Mouse (Mus musculus): ENCODE results near the gene Cryaa. TPM values are rescaled to one million over a fixed set of nuclear protein-coding genes. Genes with fewer than 3 reads are reported as not detected.

The Cryaa gene
- polyA plus RNA-seq, 1 experiment from 2014 or later, result not detected

GRCm38 (mm10) chr17:31713709-31714108, 36.1 kb downstream of the Cryaa start:
- Histone ChIP-seq H3K9me3 (ENCODE audit: control insufficient read depth, low read length) (no peaks in the 10 kb centered on the region), H3K36me3 (ENCODE audit: control insufficient read depth, insufficient read depth, low read length) (no peaks in the 10 kb centered on the region), H3K27ac (replicated peaks in 1 of 2; ENCODE audit: control insufficient read depth in 1 of 2, insufficient read depth in 1 of 2, low read depth in 2 of 2, low read length in 2 of 2) (no peak overlapping the region), H3K27me3 (ENCODE audit: control insufficient read depth, insufficient read depth, low read length) (no peaks in the 10 kb centered on the region), H3K4me1 (ENCODE audit: control insufficient read depth in 2 of 2, insufficient read depth in 2 of 2, low read length in 2 of 2) (no peaks in the 10 kb centered on the region), H3K4me3 (ENCODE audit: control insufficient read depth in 1 of 2, insufficient read depth in 1 of 2, low read depth in 1 of 2, low read length in 2 of 2) (no peak overlapping the region), H3K4me2 (ENCODE audit: low read length) (no peak overlapping the region), H3K9ac (ENCODE audit: low read length) (no peak overlapping the region)
- no peak for ATAC-seq (ENCODE audit: insufficient number of reproducible peaks, insufficient read depth, low FRiP score, low read depth)
- WGBS, result 80% methylated on average over 9 of the region's 9 CpGs

DNA sequence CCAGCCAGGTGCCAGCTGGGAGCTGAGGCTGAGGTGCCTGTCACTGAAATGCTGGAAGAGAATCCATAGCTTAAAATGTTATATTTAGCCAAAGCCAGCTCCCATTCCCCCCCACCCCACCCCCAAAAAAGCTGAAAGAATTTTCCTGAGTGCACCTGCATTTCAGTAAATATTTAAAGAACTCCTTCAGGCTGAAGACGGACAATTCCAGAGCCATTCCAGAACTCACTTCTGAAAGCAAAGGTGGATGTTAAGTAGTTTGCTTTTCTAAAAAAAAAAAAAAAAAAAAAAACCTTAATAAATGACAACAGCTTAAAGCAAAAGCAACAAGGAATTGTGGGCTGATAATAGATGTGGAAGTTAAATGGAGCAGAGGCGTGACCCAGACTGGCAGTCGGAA, 36.5 kb downstream of the Cryaa start:
- Histone ChIP-seq H3K4me3 (ENCODE audit: control insufficient read depth in 1 of 2, insufficient read depth in 1 of 2, low read depth in 1 of 2, low read length in 2 of 2) (no peak overlapping the region), H3K36me3 (ENCODE audit: control insufficient read depth, insufficient read depth, low read length) (no peaks in the 10 kb centered on the region), H3K4me1 (ENCODE audit: control insufficient read depth in 2 of 2, insufficient read depth in 2 of 2, low read length in 2 of 2) (no peaks in the 10 kb centered on the region), H3K27ac (replicated peaks in 1 of 2; ENCODE audit: control insufficient read depth in 1 of 2, insufficient read depth in 1 of 2, low read depth in 2 of 2, low read length in 2 of 2) (no peak overlapping the region), H3K4me2 (ENCODE audit: low read length) (no peak overlapping the region), H3K27me3 (ENCODE audit: control insufficient read depth, insufficient read depth, low read length) (no peaks in the 10 kb centered on the region), H3K9me3 (ENCODE audit: control insufficient read depth, low read length) (no peaks in the 10 kb centered on the region), H3K9ac (ENCODE audit: low read length) (no peak overlapping the region)
- no peak for ATAC-seq (ENCODE audit: insufficient number of reproducible peaks, insufficient read depth, low FRiP score, low read depth)
- WGBS, result 78% methylated on average over 3 of the region's 3 CpGs

DNA sequence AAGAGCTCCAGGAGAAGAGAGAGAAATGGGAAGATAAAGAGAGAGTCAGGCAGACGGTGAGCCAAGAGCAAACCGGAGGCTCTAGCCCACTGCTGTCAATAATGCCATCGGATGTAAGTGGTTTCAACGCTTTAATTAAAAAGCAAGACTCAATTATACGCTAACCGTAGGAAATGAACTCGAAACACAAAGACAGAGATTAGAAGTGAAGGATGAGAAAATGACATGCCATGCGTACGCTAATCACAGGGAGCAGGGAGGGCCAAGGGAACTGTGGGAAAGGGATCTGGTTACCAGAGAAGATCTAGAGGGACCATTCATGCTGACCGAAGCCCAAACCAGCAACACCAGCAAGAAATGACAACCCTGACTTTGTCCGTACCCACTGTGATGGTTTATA, 37.4 kb downstream of the Cryaa start:
- Histone ChIP-seq H3K36me3 (ENCODE audit: control insufficient read depth, insufficient read depth, low read length) (no peaks in the 10 kb centered on the region), H3K27ac (replicated peaks in 1 of 2; ENCODE audit: control insufficient read depth in 1 of 2, insufficient read depth in 1 of 2, low read depth in 2 of 2, low read length in 2 of 2) (no peak overlapping the region)
- WGBS, result 88% methylated on average over 11 of the region's 11 CpGs

DNA sequence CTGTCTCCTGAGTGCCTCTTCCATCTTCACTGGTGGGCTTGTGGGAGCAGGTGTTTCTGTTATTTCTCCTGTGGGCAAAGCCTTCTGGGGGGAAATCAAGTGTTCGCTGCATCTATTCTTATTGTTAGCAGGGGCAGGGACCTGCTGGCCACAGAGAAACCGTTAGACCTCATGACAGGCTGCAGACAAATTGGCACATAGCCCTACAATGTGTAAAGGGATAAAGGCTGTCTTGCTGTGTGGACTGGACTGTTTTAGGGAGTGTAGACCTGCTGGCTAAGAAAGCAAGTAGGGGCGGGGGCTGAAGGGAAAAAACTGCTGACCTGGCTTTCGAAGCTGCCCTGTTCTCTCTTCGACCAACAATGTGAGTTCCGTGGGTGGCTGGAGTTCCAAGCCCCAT, 44.0 kb downstream of the Cryaa start:
- H3K9ac ChIP-seq (ENCODE audit: low read length), result no peak overlapping the region
- no peaks in the 10 kb centered on the region for H3K27me3 ChIP-seq (ENCODE audit: control insufficient read depth, insufficient read depth, low read length)
- no peaks in the 10 kb centered on the region for H3K36me3 ChIP-seq (ENCODE audit: control insufficient read depth, insufficient read depth, low read length)
- H3K4me2 ChIP-seq (ENCODE audit: low read length), result no peak overlapping the region
- H3K4me1 ChIP-seq (ENCODE audit: control insufficient read depth in 2 of 2, insufficient read depth in 2 of 2, low read length in 2 of 2), result peaks cover 5 to 8% of the 10 kb centered on the region in 2 experiments
- H3K27ac ChIP-seq (replicated peaks in 1 of 2; ENCODE audit: control insufficient read depth in 1 of 2, insufficient read depth in 1 of 2, low read depth in 2 of 2, low read length in 2 of 2), result no peak overlapping the region
- H3K9me3 ChIP-seq (ENCODE audit: control insufficient read depth, low read length), result no peaks in the 10 kb centered on the region
- 76% methylated on average over 6 of the region's 6 CpGs for WGBS
- H3K4me3 ChIP-seq (ENCODE audit: control insufficient read depth in 1 of 2, insufficient read depth in 1 of 2, low read depth in 1 of 2, low read length in 2 of 2), result no peak overlapping the region
- ATAC-seq (ENCODE audit: insufficient number of reproducible peaks, insufficient read depth, low FRiP score, low read depth), result no peak

More for the DNA sequence above, 37.4 kb downstream of the Cryaa start:
- ATAC-seq (ENCODE audit: insufficient number of reproducible peaks, insufficient read depth, low FRiP score, low read depth), result no peak
- Histone ChIP-seq H3K27me3 (ENCODE audit: control insufficient read depth, insufficient read depth, low read length) (no peaks in the 10 kb centered on the region), H3K9ac (ENCODE audit: low read length) (no peak overlapping the region), H3K4me3 (ENCODE audit: control insufficient read depth in 1 of 2, insufficient read depth in 1 of 2, low read depth in 1 of 2, low read length in 2 of 2) (no peak overlapping the region), H3K4me2 (ENCODE audit: low read length) (no peak overlapping the region), H3K4me1 (ENCODE audit: control insufficient read depth in 2 of 2, insufficient read depth in 2 of 2, low read length in 2 of 2) (no peaks in the 10 kb centered on the region), H3K9me3 (ENCODE audit: control insufficient read depth, low read length) (no peaks in the 10 kb centered on the region)

GRCm38 (mm10) chr17:31725366-31725765, 47.8 kb downstream of the Cryaa start:
- H3K27me3 ChIP-seq (ENCODE audit: control insufficient read depth, insufficient read depth, low read length), result no peaks in the 10 kb centered on the region
- H3K4me2 ChIP-seq (ENCODE audit: low read length), result no peak overlapping the region
- peaks cover 33 to 35% of the 10 kb centered on the region in 2 experiments for H3K4me1 ChIP-seq (ENCODE audit: control insufficient read depth in 2 of 2, insufficient read depth in 2 of 2, low read length in 2 of 2)
- no peak overlapping the region for H3K27ac ChIP-seq (replicated peaks in 1 of 2; ENCODE audit: control insufficient read depth in 1 of 2, insufficient read depth in 1 of 2, low read depth in 2 of 2, low read length in 2 of 2)
- no peaks in the 10 kb centered on the region for H3K36me3 ChIP-seq (ENCODE audit: control insufficient read depth, insufficient read depth, low read length)
- WGBS, result 33% methylated on average over 6 of the region's 6 CpGs
- no peaks in the 10 kb centered on the region for H3K9me3 ChIP-seq (ENCODE audit: control insufficient read depth, low read length)
- H3K4me3 ChIP-seq (ENCODE audit: control insufficient read depth in 1 of 2, insufficient read depth in 1 of 2, low read depth in 1 of 2, low read length in 2 of 2), result no peak overlapping the region
- no peak for ATAC-seq (ENCODE audit: insufficient number of reproducible peaks, insufficient read depth, low FRiP score, low read depth)
- no peak overlapping the region for H3K9ac ChIP-seq (ENCODE audit: low read length)

DNA sequence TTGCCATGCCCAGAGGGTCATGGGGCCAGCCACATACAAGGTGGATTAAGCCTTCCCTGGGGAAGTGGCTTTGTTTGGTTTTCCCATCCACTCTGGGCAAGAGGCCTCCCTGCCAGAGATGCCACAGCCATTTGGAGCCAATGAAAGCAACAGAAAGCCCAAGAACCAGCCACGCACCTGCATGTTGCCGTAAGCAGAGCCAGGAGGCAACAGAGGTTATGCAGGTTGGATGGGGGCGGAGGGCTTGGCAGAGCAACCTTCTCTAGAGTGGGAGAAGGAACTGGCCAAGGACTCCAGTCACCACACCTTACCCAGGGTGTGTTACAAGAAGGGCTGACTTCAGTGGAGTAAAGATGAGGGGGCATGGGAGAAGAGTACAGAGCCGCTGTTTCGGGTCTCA, 48.6 kb downstream of the Cryaa start:
- no peaks in the 10 kb centered on the region for H3K9me3 ChIP-seq (ENCODE audit: control insufficient read depth, low read length)

DNA sequence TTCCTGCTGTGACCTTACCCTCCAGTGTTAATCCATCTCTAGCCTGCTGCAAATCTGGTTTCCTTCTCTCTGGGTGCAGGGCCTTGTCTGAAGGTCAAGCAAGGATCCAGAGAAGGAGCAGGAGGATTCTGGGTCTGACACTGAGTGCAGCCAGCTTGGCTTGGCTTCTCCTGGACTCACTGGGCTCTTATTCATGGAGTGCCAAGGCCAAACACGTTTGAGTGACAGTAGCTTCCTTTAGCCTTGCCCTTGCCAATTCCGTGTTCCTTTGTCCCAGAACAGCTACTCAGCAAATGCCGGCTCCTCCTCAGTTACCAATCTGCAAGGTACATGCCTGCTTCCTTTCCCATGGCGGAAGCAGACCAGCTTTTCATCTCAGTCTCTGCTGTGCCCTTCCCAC, 49.6 kb downstream of the Cryaa start:
- no peak for ATAC-seq (ENCODE audit: insufficient number of reproducible peaks, insufficient read depth, low FRiP score, low read depth)
- WGBS, result 49% methylated on average over 4 of the region's 4 CpGs

More for the DNA sequence above, 48.6 kb downstream of the Cryaa start:
- H3K27ac ChIP-seq (replicated peaks in 1 of 2; ENCODE audit: control insufficient read depth in 1 of 2, insufficient read depth in 1 of 2, low read depth in 2 of 2, low read length in 2 of 2), result no peak overlapping the region
- 96% methylated on average over 5 of the region's 5 CpGs for WGBS
- peaks cover 41 to 42% of the 10 kb centered on the region in 2 experiments for H3K4me1 ChIP-seq (ENCODE audit: control insufficient read depth in 2 of 2, insufficient read depth in 2 of 2, low read length in 2 of 2)
- no peaks in the 10 kb centered on the region for H3K27me3 ChIP-seq (ENCODE audit: control insufficient read depth, insufficient read depth, low read length)
- no peak overlapping the region for H3K4me3 ChIP-seq (ENCODE audit: control insufficient read depth in 1 of 2, insufficient read depth in 1 of 2, low read depth in 1 of 2, low read length in 2 of 2)
- H3K4me2 ChIP-seq (ENCODE audit: low read length), result no peak overlapping the region
- H3K36me3 ChIP-seq (ENCODE audit: control insufficient read depth, insufficient read depth, low read length), result no peaks in the 10 kb centered on the region
- H3K9ac ChIP-seq (ENCODE audit: low read length), result no peak overlapping the region
- ATAC-seq (ENCODE audit: insufficient number of reproducible peaks, insufficient read depth, low FRiP score, low read depth), result no peak

GRCm38 (mm10) chr17:31728043-31728442, 50.4 kb downstream of the Cryaa start:
- no peak for ATAC-seq (ENCODE audit: insufficient number of reproducible peaks, insufficient read depth, low FRiP score, low read depth)
- Histone ChIP-seq H3K4me1 (ENCODE audit: control insufficient read depth in 2 of 2, insufficient read depth in 2 of 2, low read length in 2 of 2) (peaks cover 46% of the 10 kb centered on the region in 2 experiments), H3K27ac (replicated peaks in 1 of 2; ENCODE audit: control insufficient read depth in 1 of 2, insufficient read depth in 1 of 2, low read depth in 2 of 2, low read length in 2 of 2) (no peak overlapping the region), H3K27me3 (ENCODE audit: control insufficient read depth, insufficient read depth, low read length) (no peaks in the 10 kb centered on the region), H3K9me3 (ENCODE audit: control insufficient read depth, low read length) (no peaks in the 10 kb centered on the region), H3K4me3 (ENCODE audit: control insufficient read depth in 1 of 2, insufficient read depth in 1 of 2, low read depth in 1 of 2, low read length in 2 of 2) (no peak overlapping the region), H3K9ac (ENCODE audit: low read length) (no peak overlapping the region), H3K4me2 (ENCODE audit: low read length) (no peak overlapping the region), H3K36me3 (ENCODE audit: control insufficient read depth, insufficient read depth, low read length) (no peaks in the 10 kb centered on the region)
- 55% methylated on average over 4 of the region's 4 CpGs for WGBS

More for the DNA sequence above, 49.6 kb downstream of the Cryaa start:
- Histone ChIP-seq H3K27me3 (ENCODE audit: control insufficient read depth, insufficient read depth, low read length) (no peaks in the 10 kb centered on the region), H3K9ac (ENCODE audit: low read length) (no peak overlapping the region), H3K27ac (replicated peaks in 1 of 2; ENCODE audit: control insufficient read depth in 1 of 2, insufficient read depth in 1 of 2, low read depth in 2 of 2, low read length in 2 of 2) (peak overlapping the region in 1 of 2 experiments; percentile 19; a peak in 1 of 4 replicates), H3K4me1 (ENCODE audit: control insufficient read depth in 2 of 2, insufficient read depth in 2 of 2, low read length in 2 of 2) (peaks cover 43 to 46% of the 10 kb centered on the region in 2 experiments), H3K36me3 (ENCODE audit: control insufficient read depth, insufficient read depth, low read length) (no peaks in the 10 kb centered on the region), H3K9me3 (ENCODE audit: control insufficient read depth, low read length) (no peaks in the 10 kb centered on the region), H3K4me3 (ENCODE audit: control insufficient read depth in 1 of 2, insufficient read depth in 1 of 2, low read depth in 1 of 2, low read length in 2 of 2) (no peak overlapping the region), H3K4me2 (ENCODE audit: low read length) (no peak overlapping the region)
